Mouse (Mus musculus): ENCODE results near the gene Gm4064.
"Not testable (repeated sequence)": the region's sequence is repeated elsewhere in the genome, so short reads cannot be mapped to it uniquely, and the experiment has no call there.

Gm4064 gene

GRCm38 (mm10) chrY:2796105-2796504 lies at the start of gene Gm4064:
Gene Gm4064, minus strand, starts transcription at chrY:2796205.
- not testable (repeated sequence) for DNase-seq (ENCODE audit: low spot score)

- not testable (repeated sequence) for DNase-seq (ENCODE audit: low spot score)
Observed at GRCm38 (mm10) chrY:2830380-2830779, 34.4 kb upstream of the Gm4064 start, which contains the start of the genes Rbmy and Gm10256. Gene Rbmy, plus strand, starts transcription at chrY:2830680. Gene Gm10256, plus strand, starts transcription at chrY:2830699.

All from urinary bladder, postnatal 10 days (tissue).